Mouse (Mus musculus): Measurements from ENCODE around the gene Sp7. TPM values are rescaled to one million over a fixed set of nuclear protein-coding genes. Genes with fewer than 3 reads are reported as not detected.
"Not testable (repeated sequence)": the region's sequence is repeated elsewhere in the genome, so short reads cannot be mapped to it uniquely, and the experiment has no call there.

Sp7 gene
- total RNA-seq, 2 experiments from 2014 or later, result not detected

DNA sequence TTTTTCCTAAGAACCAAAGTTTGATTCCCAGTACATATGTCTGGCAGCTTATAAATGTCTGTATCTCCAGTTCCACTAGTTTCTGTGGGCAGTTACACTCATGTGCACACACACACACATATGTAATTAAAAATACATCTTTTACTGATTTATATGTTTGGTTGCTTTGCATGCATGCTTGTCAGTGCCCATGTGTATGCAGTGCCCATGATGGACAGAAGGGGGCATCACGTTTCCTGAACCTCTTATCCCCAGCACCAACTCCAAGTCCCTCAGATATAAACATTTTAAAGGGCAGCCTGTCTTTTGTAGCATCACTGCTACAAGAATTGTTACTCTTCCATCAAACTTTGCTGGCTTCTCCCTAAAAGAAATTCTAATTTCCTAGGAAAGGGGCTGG lies 25.4 kb downstream of the Sp7 start:
- peak; percentile 70 for DNase-seq

- DNase-seq, result no peak
These were observed 27.4 kb downstream of the Sp7 start for GRCm38 (mm10) chr15:102339612-102340011.

DNA sequence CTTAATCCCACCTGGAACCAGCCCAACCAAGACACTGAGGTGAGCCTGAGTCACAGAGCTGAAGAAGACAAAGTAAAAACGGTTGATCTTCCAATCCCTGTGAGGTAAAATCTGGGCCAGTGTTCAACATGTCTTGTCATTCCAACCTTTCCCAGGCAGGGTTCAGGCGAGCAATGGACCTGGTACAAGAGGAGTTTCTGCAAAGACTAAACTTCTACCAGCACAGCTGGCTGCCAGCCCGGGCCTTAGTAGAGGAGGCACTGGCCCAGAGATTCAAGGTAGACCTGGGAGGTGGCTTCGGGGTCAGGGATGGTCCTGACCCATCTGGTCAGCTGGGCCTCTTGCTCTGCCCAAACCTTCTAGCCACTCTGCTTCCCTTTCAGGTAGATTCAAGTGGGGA lies 30.0 kb downstream of the Sp7 start:
- DNase-seq, result no peak

- not testable (repeated sequence) for DNase-seq
These were observed 31.1 kb downstream of the Sp7 start for GRCm38 (mm10) chr15:102335925-102336324.

DNA sequence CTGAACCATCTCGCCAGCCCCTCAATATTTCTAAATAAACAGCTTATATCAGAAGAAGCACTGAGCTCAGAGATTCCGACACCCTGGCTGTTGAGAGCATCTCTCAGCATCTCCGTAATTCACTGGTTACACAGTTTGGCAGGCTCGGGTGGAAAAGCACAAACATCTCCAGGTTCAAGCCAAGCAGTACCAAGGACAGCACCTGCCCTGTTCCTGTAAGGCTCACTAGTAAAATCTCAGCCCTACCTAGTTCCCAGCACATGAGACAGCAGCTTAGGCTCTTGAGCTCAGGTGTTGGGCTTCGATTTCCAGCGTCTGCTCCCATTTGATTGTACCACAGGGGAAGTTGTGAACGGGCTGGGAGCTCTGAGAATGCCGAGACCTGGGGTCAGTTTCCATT lies 31.7 kb downstream of the Sp7 start:
- DNase-seq, result no peak

GRCm38 (mm10) chr15:102331610-102332015 lies 35.4 kb downstream of the Sp7 start, which contains the start of gene Myg1:
TSS of gene Myg1 (plus strand) at chr15:102331709.
- DNase-seq, result peak; percentile 82

DNA sequence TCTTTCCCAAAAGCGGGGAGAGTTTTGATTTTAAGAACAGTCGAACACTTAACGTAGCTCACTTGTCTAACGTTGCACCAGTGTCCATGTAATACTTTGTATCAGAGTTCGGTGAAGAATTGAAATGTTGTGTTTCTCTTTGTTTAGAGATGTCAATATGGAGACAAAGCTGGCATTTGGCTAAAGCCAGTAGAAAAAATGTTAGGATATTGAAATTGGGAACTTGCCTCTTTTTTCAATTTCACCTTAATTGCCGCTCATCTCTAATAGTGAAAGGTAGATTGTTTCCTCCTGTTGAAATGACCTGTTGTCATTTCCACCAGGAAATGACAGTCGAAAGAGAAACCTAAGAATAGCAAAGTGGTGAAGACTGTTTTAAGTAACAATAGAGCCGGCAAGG lies 40.1 kb downstream of the Sp7 start:
- no peak for DNase-seq

DNA sequence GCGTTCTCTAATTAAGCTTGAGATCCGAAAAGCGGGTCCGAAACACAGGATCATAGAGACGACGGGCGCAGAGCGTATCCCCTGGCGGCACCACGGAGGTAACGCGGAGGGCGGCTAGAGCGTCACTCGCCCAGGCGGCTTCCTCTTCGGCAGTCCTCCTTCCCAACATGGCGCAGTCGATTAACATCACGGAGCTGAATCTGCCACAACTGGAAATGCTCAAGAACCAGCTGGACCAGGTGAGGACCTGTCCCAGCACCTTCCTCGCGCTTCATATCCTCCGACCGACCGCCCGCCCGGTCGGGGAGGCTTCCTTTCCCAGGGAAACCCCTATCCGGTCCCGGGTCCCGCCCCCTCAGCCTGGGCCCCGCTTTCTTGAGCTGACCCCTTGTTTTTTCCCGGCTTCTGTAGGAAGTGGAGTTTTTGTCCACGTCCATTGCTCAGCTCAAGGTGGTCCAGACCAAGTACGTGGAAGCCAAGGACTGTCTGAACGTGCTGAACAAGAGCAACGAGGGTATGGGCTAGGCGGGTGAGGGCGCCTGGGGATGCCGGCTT lies 40.9 kb downstream of the Sp7 start, which contains the start of gene Pfdn5:
TSS of gene Pfdn5 (plus strand) at position 95 of the 555 bp plus-strand sequence.
- DNase-seq, result peak; percentile 86

GRCm38 (mm10) chr15:102324654-102325473 lies 42.1 kb downstream of the Sp7 start:
- DNase-seq, result no peak

DNA sequence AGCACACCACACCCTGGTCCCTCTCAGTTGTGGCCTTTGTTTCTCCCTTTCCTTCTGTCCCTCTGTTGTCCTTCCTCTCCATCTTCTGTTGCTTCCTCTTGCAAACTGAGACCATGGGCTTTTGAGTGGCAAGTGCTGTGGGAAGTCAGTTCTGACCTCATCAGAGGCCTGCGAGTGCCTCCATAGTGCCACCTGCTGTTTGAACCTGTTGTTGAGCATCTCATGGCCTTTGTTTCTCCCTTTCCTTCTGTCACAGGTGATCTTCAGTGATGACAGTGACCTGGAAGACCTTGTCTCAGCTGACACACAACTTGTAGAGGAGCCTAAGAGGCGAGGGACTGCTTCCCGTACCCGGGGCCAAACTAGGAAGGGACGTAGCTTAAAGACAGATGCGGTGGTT lies 50.7 kb downstream of the Sp7 start:
- peak; percentile 76 for DNase-seq

DNA sequence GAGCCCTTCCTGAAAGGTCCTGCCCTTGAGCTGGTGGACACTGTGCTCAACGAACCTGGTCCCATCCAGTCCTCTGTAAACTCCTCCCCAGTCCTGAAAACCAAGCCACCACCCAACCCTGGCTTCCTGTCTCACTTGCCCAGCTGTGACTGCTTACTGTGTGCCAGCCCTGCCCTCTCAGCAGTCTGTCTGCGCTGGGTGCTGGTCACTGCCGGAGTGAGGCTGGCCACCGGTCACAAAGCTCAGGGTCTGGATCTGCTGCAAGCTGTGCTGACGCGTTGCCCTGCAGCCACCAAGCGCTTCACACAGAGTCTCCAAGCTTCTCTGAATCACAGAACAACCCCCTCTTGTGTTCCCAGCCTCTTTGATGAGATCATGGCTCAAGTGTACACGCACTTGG lies 51.7 kb downstream of the Sp7 start:
- DNase-seq, result no peak

DNA sequence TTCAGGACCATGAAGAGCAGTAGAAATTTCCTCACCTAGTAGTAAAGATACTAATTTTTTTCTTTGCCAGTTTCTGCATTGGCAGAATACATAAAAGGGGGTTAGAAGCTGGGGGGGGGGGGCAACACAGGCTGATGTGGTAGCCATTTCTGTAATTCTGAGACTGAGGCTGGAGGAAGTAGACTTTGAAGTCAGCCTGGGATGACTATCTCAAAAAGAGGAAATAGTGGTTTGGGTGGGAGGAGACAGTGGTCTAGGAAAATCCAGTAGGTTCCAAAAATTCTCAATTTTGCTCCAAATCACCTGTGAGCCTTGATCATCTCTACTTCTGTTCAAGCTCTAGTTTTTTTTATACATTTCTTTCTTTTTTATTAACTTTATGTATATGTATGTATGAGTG lies 55.5 kb downstream of the Sp7 start:
- no peak for DNase-seq

- DNase-seq, result peak; percentile 71
These were observed 56.7 kb downstream of the Sp7 start for GRCm38 (mm10) chr15:102310074-102310845.

- DNase-seq, result no peak
These were observed 58.3 kb downstream of the Sp7 start for GRCm38 (mm10) chr15:102308717-102309116.

Other genes with a start within 250 kb of the Sp7 start
- 10 to 100 TPM; 19.9 to 22.6 TPM for gene Spryd3, start 230.9 kb downstream of the Sp7 start, total RNA-seq (2021)
- gene Igfbp6, start 222.8 kb downstream of the Sp7 start, total RNA-seq (2021), result 10 to 100 TPM; 10.0 to 12.5 TPM
- under 1 TPM; 0.11 to 0.17 TPM for gene Soat2, start 216.7 kb downstream of the Sp7 start, total RNA-seq (2021)
- 10 to 100 TPM; 45.3 to 49.4 TPM for gene Zfp740, start 163.9 kb downstream of the Sp7 start, total RNA-seq (2021)
- gene Csad, start 162.5 kb downstream of the Sp7 start, total RNA-seq (2021), result 10 to 100 TPM; 26.8 to 29.9 TPM
- 1 to 10 TPM in 1 of 2 experiments, under 1 TPM in 1; 0.98 to 1.0 TPM for gene Itgb7, start 135.2 kb downstream of the Sp7 start, total RNA-seq (2021)
- 10 to 100 TPM; 12.9 to 16.6 TPM for gene Rarg, start 109.7 kb downstream of the Sp7 start, total RNA-seq (2021)
- not detected for gene Gm9918, start 96.6 kb downstream of the Sp7 start, total RNA-seq (2021)
- 10 to 100 TPM; 21.1 to 22.7 TPM for gene Mfsd5, start 87.7 kb downstream of the Sp7 start, total RNA-seq (2021)
- 10 to 100 TPM; 23.2 to 28.2 TPM for gene Espl1, start 70.9 kb downstream of the Sp7 start, total RNA-seq (2021)
- gene Pfdn5, start 41.1 kb downstream of the Sp7 start, total RNA-seq (2021), result 100 to 1,000 TPM; 334 to 351 TPM
- gene Myg1, start 35.5 kb downstream of the Sp7 start, total RNA-seq (2021), result 10 to 100 TPM; 31.8 to 37.3 TPM
- gene Aaas, start 16.4 kb downstream of the Sp7 start, total RNA-seq (2021), result 10 to 100 TPM; 29.2 to 30.0 TPM
- gene Sp1, start 39.0 kb upstream of the Sp7 start, total RNA-seq (2021), result 10 to 100 TPM; 55.5 to 74.3 TPM
- gene Amhr2, start 78.2 kb upstream of the Sp7 start, total RNA-seq (2021), result 1 to 10 TPM in 1 of 2 experiments, under 1 TPM in 1; 0.77 to 1.6 TPM
- 10 to 100 TPM; 26.4 to 28.0 TPM for gene Prr13, start 91.8 kb upstream of the Sp7 start, total RNA-seq (2021)
- 100 to 1,000 TPM; 703 to 721 TPM for gene Pcbp2, start 103.4 kb upstream of the Sp7 start, total RNA-seq (2021)
- 1 to 10 TPM in 1 of 2 experiments, not detected in 1; 7.3 TPM for gene Gm10337, start 136.5 kb upstream of the Sp7 start, total RNA-seq (2021)
- gene Map3k12, start 149.9 kb upstream of the Sp7 start, total RNA-seq (2021), result 1 to 10 TPM; 5.4 to 6.1 TPM
- gene Tarbp2, start 151.0 kb upstream of the Sp7 start, total RNA-seq (2021), result 10 to 100 TPM; 58.6 to 58.9 TPM
- 1 to 10 TPM; 2.6 to 3.0 TPM for gene Npff, start 157.8 kb upstream of the Sp7 start, total RNA-seq (2021)